Mouse (Mus musculus): Measurements from ENCODE around the gene Osbpl3.

- TF ChIP-seq POLR2A (IDR thresholded peaks at IDR 0.05; ENCODE audit: borderline replicate concordance, low read depth, low read length) (no peak), CTCF (IDR thresholded peaks at IDR 0.05; ENCODE audit: low read depth, low read length) (no peak)
Measured at GRCm38 (mm10) chr6:50397116-50397515, 58.9 kb downstream of the Osbpl3 start.
